Mouse (Mus musculus) G1E (cell line): ENCODE data around the gene Hebp1.

Source experiments
- CTCF ChIP-seq: IDR thresholded peaks from 2 replicates; pipeline ENCODE4 v1.5.1; 2012; ENCODE audit warnings: low read depth, low read length, inconsistent platforms, mixed read lengths
- GATA1 ChIP-seq: IDR thresholded peaks from 2 replicates; pipeline ENCODE4 v1.6.1; 2012; ENCODE audit warnings: borderline replicate concordance, low read length, inconsistent platforms, mixed read lengths
- GATA2 ChIP-seq: IDR thresholded peaks from 2 replicates; pipeline ENCODE4 v1.6.1; 2012; ENCODE audit warnings: low read depth, low read length, inconsistent platforms, borderline replicate concordance
- POLR2AphosphoS5 ChIP-seq: IDR thresholded peaks from 2 replicates; pipeline ENCODE4 v1.6.1; 2012; ENCODE audit warnings: low read depth, low read length, inconsistent platforms; ENCODE audit not compliant: insufficient replicate concordance
- TAL1 ChIP-seq: conservative IDR thresholded peaks from 2 replicates; pipeline ENCODE4 v1.6.1; 2012; ENCODE audit warnings: low read depth, low read length, inconsistent platforms, mixed read lengths

- TF ChIP-seq CTCF: no peak
- TF ChIP-seq GATA1: no peak
- TF ChIP-seq TAL1: no peak
- no peak for TF ChIP-seq POLR2AphosphoS5
- no peak for TF ChIP-seq GATA2
Measured at GRCm38 (mm10) chr6:135113114-135113436, 84.7 kb downstream of the Hebp1 start.
